Mouse (Mus musculus): Measurements from ENCODE around the gene Rcn3.
"Not testable (repeated sequence)": the region's sequence is repeated elsewhere in the genome, so short reads cannot be mapped to it uniquely, and the experiment has no call there.

- TF ChIP-seq POLR2A (IDR thresholded peaks at IDR 0.05; ENCODE audit: low read depth, low read length); CTCF (IDR thresholded peaks at IDR 0.05; ENCODE audit: borderline replicate concordance, insufficient read depth, low read length): not testable (repeated sequence)
These were observed 18.1 kb upstream of the Rcn3 start for GRCm38 (mm10) chr7:45110089-45110488.

Measured in embryonic fibroblast, embryonic 13.5 days (primary cell).